Mouse (Mus musculus) CD8-positive naive resting alpha-beta T cell, adult 57 days (primary cell): Measurements from ENCODE around the gene Mvp. TPM values are rescaled to one million over a fixed set of nuclear protein-coding genes. Genes with fewer than 3 reads are reported as not detected.

Experiments
- total RNA-seq: library from RNA; stranded (reverse); gene quantifications from one replicate; pipeline ENCODE4 v1.2.4, GENCODE M21; 2023

Mvp gene
- total RNA-seq, result 25.6 TPM

GRCm38 (mm10) chr7:127014320-127014719 is at the start of gene Mvp:
Gene Mvp, minus strand, starts transcription at chr7:127014621.

GRCm38 (mm10) chr7:127041851-127042672 is 27.6 kb upstream of the Mvp start, which contains the start of gene Kif22:
Gene Kif22, minus strand, starts transcription at chr7:127042471.

GRCm38 (mm10) chr7:127026984-127027726 is 12.7 kb upstream of the Mvp start, which contains the start of gene Maz:
Gene Maz, minus strand, starts transcription at chr7:127027037.

GRCm38 (mm10) chr7:127020901-127021562 is 6.6 kb upstream of the Mvp start, which contains the start of the genes Gm42742 and Prrt2:
Gene Gm42742, minus strand, starts transcription at chr7:127021097.
Gene Prrt2, minus strand, starts transcription at chr7:127021211.

GRCm38 (mm10) chr7:127016971-127017949 is 2.8 kb upstream of the Mvp start, which contains the start of gene Pagr1a:
Gene Pagr1a, minus strand, starts transcription at chr7:127017352.

GRCm38 (mm10) chr7:127016481-127016485 is 1.9 kb upstream of the Mvp start, which contains the start of gene Pagr1b:
Gene Pagr1b, minus strand, starts transcription at chr7:127016484.

GRCm38 (mm10) chr7:126975950-126976866 is 38.2 kb downstream of the Mvp start, which contains the start of gene Cdiptos:
Gene Cdiptos, minus strand, starts transcription at chr7:126976098.

GRCm38 (mm10) chr7:126975893-126975949 is 38.7 kb downstream of the Mvp start, which contains the start of gene Cdipt:
Gene Cdipt, plus strand, starts transcription at chr7:126975914.

GRCm38 (mm10) chr7:126949793-126950646 is 64.4 kb downstream of the Mvp start, which contains the start of gene Sez6l2:
Gene Sez6l2, plus strand, starts transcription at chr7:126950563.

GRCm38 (mm10) chr7:126949403-126949792 is 65.0 kb downstream of the Mvp start, which contains the start of gene Asphd1:
Gene Asphd1, minus strand, starts transcription at chr7:126949582.

Other genes with a start within 250 kb of the Mvp start
- gene Gdpd3, start 248.3 kb downstream of the Mvp start, total RNA-seq, result 4.1 TPM
- 232 TPM for gene Ypel3, start 237.7 kb downstream of the Mvp start, total RNA-seq
- gene Tbx6, start 233.1 kb downstream of the Mvp start, total RNA-seq, result 7.7 TPM
- gene Ppp4c, start 222.1 kb downstream of the Mvp start, total RNA-seq, result 228 TPM
- gene Fam57b, start 217.0 kb downstream of the Mvp start, total RNA-seq, result not detected
- gene 4930451I11Rik, start 183.0 kb downstream of the Mvp start, total RNA-seq, result not detected
- not detected for gene Doc2a, start 167.2 kb downstream of the Mvp start, total RNA-seq
- gene Hirip3, start 152.6 kb downstream of the Mvp start, total RNA-seq, result 31.9 TPM
- gene Ino80e, start 152.2 kb downstream of the Mvp start, total RNA-seq, result 55.6 TPM
- gene Taok2, start 129.9 kb downstream of the Mvp start, total RNA-seq, result 95.7 TPM
- 26.0 TPM for gene Tmem219, start 91.7 kb downstream of the Mvp start, total RNA-seq
- 36.8 TPM for gene Kctd13, start 85.7 kb downstream of the Mvp start, total RNA-seq
- not detected for gene Asphd1, start 65.0 kb downstream of the Mvp start, total RNA-seq
- gene Sez6l2, start 64.1 kb downstream of the Mvp start, total RNA-seq, result 6.5 TPM
- 125 TPM for gene Cdipt, start 38.7 kb downstream of the Mvp start, total RNA-seq
- gene Cdiptos, start 38.5 kb downstream of the Mvp start, total RNA-seq, result not detected
- not detected for gene Pagr1b, start 1.9 kb upstream of the Mvp start, total RNA-seq
- 3.0 TPM for gene Pagr1a, start 2.7 kb upstream of the Mvp start, total RNA-seq
- gene Gm42742, start 6.5 kb upstream of the Mvp start, total RNA-seq, result 43.4 TPM
- gene Prrt2, start 6.6 kb upstream of the Mvp start, total RNA-seq, result 2.1 TPM
- gene Maz, start 12.4 kb upstream of the Mvp start, total RNA-seq, result 202 TPM
- gene Kif22, start 27.9 kb upstream of the Mvp start, total RNA-seq, result 2.7 TPM
- gene Zg16, start 72.7 kb upstream of the Mvp start, total RNA-seq, result 4.4 TPM
- 73.9 TPM for gene AI467606, start 76.7 kb upstream of the Mvp start, total RNA-seq
- gene Qprt, start 107.6 kb upstream of the Mvp start, total RNA-seq, result 37.4 TPM
- gene Spn, start 123.2 kb upstream of the Mvp start, total RNA-seq, result 313 TPM
- 70.5 TPM for gene Cd2bp2, start 181.4 kb upstream of the Mvp start, total RNA-seq
- 51.7 TPM for gene Tbc1d10b, start 193.8 kb upstream of the Mvp start, total RNA-seq
- 24.1 TPM for gene Mylpf, start 194.3 kb upstream of the Mvp start, total RNA-seq
- gene Zfp553, start 218.4 kb upstream of the Mvp start, total RNA-seq, result 9.8 TPM
- gene Sept1, start 218.5 kb upstream of the Mvp start, total RNA-seq, result 581 TPM
- 15.3 TPM for gene Zfp771, start 229.7 kb upstream of the Mvp start, total RNA-seq
- 20.0 TPM for gene Dctpp1, start 246.1 kb upstream of the Mvp start, total RNA-seq